Mouse (Mus musculus) spleen, adult 18-20 months (tissue): ENCODE measurements around the gene Rb1.

Experiments
- DNase-seq, 2 experiments: peaks; one replicate each; pipeline ENCODE4 v3.0.0; 2022; ENCODE audit warnings: mixed read lengths in 2 of 2

The Rb1 gene

DNA sequence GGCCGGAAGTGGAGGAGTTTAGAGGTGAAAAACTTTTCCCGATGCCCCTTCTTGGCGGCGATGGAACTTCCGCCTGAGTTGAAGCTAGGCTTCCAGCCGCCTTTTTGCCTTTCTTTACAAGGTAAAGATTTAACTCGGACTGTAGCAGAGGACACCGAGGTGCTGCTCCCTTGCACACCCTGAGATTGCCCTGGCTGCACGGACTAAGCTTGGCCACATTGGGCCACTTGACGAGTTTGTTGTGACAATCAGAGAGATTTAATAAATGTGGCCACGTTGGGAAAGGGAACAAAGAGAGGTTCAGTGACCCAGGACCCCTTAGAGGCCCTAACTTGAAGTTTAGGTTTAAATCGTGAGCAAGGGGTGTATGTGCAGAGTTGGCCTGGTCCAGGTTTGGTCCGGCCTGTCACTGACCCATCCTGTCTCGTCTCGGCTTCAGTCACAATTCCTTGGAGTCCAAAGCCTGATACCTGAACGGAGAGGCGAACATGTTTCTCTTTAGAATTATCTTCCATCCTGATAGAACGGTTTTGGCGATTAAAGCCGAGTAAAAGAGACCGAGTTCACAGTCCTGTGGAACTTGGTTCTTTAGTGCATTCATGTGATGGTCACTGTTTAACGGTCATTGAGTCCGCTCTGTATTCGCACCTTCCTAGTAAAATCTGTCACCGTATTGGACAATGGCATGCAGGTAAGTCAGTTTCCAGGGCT is 181.8 kb downstream of the Rb1 start:
- no peak for DNase-seq

DNA sequence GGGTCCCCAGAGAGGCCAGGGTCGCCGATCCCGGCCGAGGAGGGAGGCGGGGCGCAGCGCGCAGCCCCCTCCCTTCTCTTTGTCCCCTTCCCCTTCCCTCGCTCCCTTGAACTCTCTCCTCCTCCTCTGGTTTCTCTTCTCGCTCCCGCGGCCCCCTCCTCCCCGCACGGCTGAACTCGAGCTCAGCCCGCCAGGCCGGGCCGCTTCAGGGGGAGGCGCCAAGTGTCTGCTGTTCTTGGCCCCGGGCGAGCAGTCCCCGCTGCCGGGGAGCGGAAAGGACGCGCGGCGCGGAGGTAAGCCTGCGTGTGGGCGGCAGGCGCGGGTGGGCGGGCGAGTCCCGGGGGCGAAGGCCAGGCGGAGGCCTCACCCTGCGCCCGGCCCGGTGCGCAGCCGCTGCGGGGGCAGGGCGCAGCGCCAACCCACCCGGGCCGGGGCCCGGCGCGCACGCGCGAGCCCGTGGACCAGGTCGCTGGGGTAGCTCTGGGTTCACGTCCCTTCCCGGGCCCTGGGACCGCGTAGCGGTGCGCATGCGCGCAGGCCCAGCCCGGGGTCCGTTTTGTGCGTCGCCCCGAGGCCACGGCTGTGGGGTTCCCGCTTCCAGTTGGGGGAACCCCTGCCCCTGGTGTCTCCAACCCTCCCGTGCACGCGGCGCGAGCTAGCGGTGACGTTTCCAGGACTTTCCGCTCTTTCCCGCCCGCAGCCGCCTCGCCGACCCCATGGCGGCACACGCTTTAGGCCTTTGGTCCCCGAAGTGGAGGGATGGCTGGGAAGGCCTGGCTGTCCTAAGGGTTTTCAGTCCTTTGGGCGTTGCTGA is 182.5 kb downstream of the Rb1 start:
- peak; percentile 80 to 83 for DNase-seq

- DNase-seq: no peak
Measured at GRCm38 (mm10) chr14:73142421-73142895, 183.2 kb downstream of the Rb1 start.

- DNase-seq: no peak
Measured at GRCm38 (mm10) chr14:73141800-73142199, 183.8 kb downstream of the Rb1 start.

DNA sequence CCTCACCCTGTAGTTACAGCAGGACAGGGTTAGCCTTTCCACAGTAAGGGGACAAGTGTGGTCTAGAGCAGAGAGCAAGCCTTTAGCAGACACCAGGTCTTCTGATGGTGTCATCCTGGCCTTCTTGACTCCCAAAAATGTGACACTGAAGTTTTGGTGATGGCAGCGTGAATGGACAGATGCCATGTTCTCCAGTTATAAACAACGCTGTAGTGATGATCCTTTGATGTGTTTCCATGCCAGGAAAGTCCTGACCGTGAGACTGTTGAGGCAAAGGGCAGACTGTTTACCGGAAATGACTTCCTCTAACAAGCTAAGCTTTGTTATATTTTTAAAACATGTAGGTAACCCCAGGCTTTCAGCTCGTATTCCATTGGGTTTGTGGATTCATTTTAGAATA is 185.8 kb downstream of the Rb1 start:
- DNase-seq: no peak

DNA sequence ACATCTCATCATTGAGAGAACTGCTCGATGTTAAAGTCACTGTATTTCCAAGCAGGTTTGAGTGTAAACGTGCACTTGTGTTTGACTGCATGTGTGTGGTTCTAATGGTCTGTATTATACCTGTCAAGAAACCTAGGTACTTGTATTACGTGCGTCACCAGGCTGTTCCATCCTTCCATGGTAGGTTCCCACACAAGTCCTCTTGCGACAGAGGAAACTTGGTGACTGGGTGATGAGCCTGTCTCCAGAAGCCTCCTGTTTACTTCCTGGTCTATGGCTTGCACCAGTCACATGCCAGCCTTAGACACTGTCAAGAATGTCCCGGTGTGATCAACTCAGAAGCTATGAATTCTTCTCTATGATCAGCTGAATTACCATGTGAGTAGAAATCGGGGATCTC is 187.1 kb downstream of the Rb1 start:
- DNase-seq: no peak

DNA sequence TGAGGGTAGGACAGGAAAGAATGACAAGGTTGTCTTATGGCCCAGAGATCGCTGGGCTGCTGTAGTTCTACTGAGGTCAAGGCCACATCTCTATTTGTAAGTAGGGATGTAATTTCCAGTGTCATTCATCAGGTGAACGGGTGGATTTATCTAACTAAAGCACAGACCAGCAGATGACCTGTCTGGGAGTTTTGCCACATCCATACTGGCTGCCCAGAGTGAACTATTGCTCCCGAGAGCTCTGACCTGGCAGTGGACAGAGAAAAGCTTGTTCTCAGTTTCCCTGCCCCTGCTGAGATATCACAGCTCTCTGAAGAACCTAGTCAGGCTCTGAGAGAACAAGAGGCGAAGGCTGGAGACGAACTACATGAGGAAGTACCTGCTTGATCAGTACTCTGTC is 188.4 kb downstream of the Rb1 start:
- no peak for DNase-seq
